Mouse (Mus musculus): Measurements from ENCODE around the gene Plet1.

Plet1 gene

GRCm38 (mm10) chr9:50496151-50496505 is 1.8 kb downstream of the Plet1 start:
- DNase-seq = no peak

- no peak for DNase-seq
Observed at GRCm38 (mm10) chr9:50496546-50496945, 2.2 kb downstream of the Plet1 start.

GRCm38 (mm10) chr9:50497076-50497475 is 2.8 kb downstream of the Plet1 start:
- no peak for DNase-seq

GRCm38 (mm10) chr9:50497536-50497935 is 3.2 kb downstream of the Plet1 start:
- DNase-seq = no peak

- peak in 1 of 2 experiments; percentile 11 for DNase-seq
Observed at GRCm38 (mm10) chr9:50498815-50499214, 4.5 kb downstream of the Plet1 start.

- no peak for DNase-seq
Observed at GRCm38 (mm10) chr9:50499781-50500180, 5.5 kb downstream of the Plet1 start.

- DNase-seq = no peak
Observed at GRCm38 (mm10) chr9:50500467-50500973, 6.2 kb downstream of the Plet1 start.

GRCm38 (mm10) chr9:50500974-50501501 is 6.7 kb downstream of the Plet1 start:
- no peak for DNase-seq

- DNase-seq = no peak
Observed at GRCm38 (mm10) chr9:50502949-50503348, 8.6 kb downstream of the Plet1 start.

- no peak for DNase-seq
Observed at GRCm38 (mm10) chr9:50505405-50505804, 11.1 kb downstream of the Plet1 start.

GRCm38 (mm10) chr9:50507570-50507969 is 13.2 kb downstream of the Plet1 start:
- no peak for DNase-seq

- DNase-seq = no peak
Observed at GRCm38 (mm10) chr9:50515462-50515861, 21.1 kb downstream of the Plet1 start.

- DNase-seq = peak; percentile 18 to 30
Observed at GRCm38 (mm10) chr9:50518781-50519180, 24.5 kb downstream of the Plet1 start.

- DNase-seq = no peak
Observed at GRCm38 (mm10) chr9:50520748-50521147, 26.4 kb downstream of the Plet1 start.

- DNase-seq = peak in 1 of 2 experiments; percentile 18
Observed at GRCm38 (mm10) chr9:50521562-50521961, 27.2 kb downstream of the Plet1 start.

GRCm38 (mm10) chr9:50522574-50522973 is 28.2 kb downstream of the Plet1 start:
- no peak for DNase-seq

- DNase-seq = no peak
Observed at GRCm38 (mm10) chr9:50524936-50525335, 30.6 kb downstream of the Plet1 start.

GRCm38 (mm10) chr9:50525585-50525984 is 31.3 kb downstream of the Plet1 start:
- no peak for DNase-seq

GRCm38 (mm10) chr9:50527860-50528259 is 33.5 kb downstream of the Plet1 start:
- DNase-seq = peak; percentile 54 to 62

- DNase-seq = peak; percentile 97 to 98
Observed at GRCm38 (mm10) chr9:50528293-50528892, 34.1 kb downstream of the Plet1 start, which contains the start of gene Pts. TSS of gene Pts (minus strand) at chr9:50528724.

GRCm38 (mm10) chr9:50530890-50531289 is 36.6 kb downstream of the Plet1 start:
- DNase-seq = peak; percentile 26 to 38

GRCm38 (mm10) chr9:50533328-50533727 is 39.0 kb downstream of the Plet1 start:
- DNase-seq = peak; percentile 65 to 67

GRCm38 (mm10) chr9:50533791-50534190 is 39.5 kb downstream of the Plet1 start:
- DNase-seq = peak; percentile 19 to 28

- no peak for DNase-seq
Observed at GRCm38 (mm10) chr9:50535930-50536329, 41.6 kb downstream of the Plet1 start.

Data from B cell, adult 2 months (primary cell).